Mouse (Mus musculus) limb, embryonic 14.5 days (tissue): ENCODE data around the gene Secisbp2. TPM values are rescaled to one million over a fixed set of nuclear protein-coding genes. Genes with fewer than 3 reads are reported as not detected.

Experiments used
- ATAC-seq: fragments of 200-750 bp; cut with Nextera tagmentation; 2 replicates; pipeline ENCODE4 v1.8.0; 2017; ENCODE audit warnings: low read depth, moderate number of reproducible peaks, moderate TSS enrichment; ENCODE audit not compliant: low FRiP score
- DNase-seq: peaks from one replicate; pipeline ENCODE4 v3.0.0-alpha.2; 2015; ENCODE audit warnings: low spot score
- H3K27ac ChIP-seq: fragments of 300-500 bp; sonication (generic); replicated peaks from 2 replicates; pipeline ENCODE4 v1.5.1; 2014; ENCODE audit warnings: low read depth, mild to moderate bottlenecking, low read length, moderate library complexity, mixed read lengths
- H3K27me3 ChIP-seq: fragments of 300-500 bp; sonication (generic); 2 replicates; pipeline ENCODE4 v1.6.1; 2014; ENCODE audit warnings: low read length, mixed read lengths; ENCODE audit not compliant: control insufficient read depth, insufficient read depth
- H3K36me3 ChIP-seq: fragments of 300-500 bp; sonication (generic); 2 replicates; pipeline ENCODE4 v1.6.1; 2014; ENCODE audit warnings: mild to moderate bottlenecking, low read length, moderate library complexity, mixed read lengths; ENCODE audit not compliant: control insufficient read depth, insufficient read depth
- H3K4me1 ChIP-seq: fragments of 300-500 bp; sonication (generic); 2 replicates; pipeline ENCODE4 v1.6.1; 2014; ENCODE audit warnings: antibody characterized with exemption, low read length, mixed read lengths; ENCODE audit not compliant: control insufficient read depth, insufficient read depth
- H3K4me2 ChIP-seq: fragments of 300-500 bp; sonication (generic); replicated peaks from 2 replicates; pipeline ENCODE4 v1.6.1; 2014; ENCODE audit warnings: low read depth, mild to moderate bottlenecking, low read length, moderate library complexity; ENCODE audit not compliant: severe bottlenecking
- H3K4me3 ChIP-seq: fragments of 300-500 bp; sonication (generic); replicated peaks from 2 replicates; pipeline ENCODE4 v1.5.1; 2014; ENCODE audit warnings: low read length
- H3K9ac ChIP-seq: fragments of 300-500 bp; sonication (generic); 2 replicates; pipeline ENCODE4 v1.6.1; 2014; ENCODE audit warnings: mild to moderate bottlenecking, low read depth, low read length, moderate library complexity; ENCODE audit not compliant: severe bottlenecking
- H3K9me3 ChIP-seq: fragments of 300-500 bp; sonication (generic); 2 replicates; pipeline ENCODE4 v1.6.1; 2016; ENCODE audit warnings: low read length; ENCODE audit not compliant: control insufficient read depth
- POLR2A ChIP-seq: fragments of 200-500 bp; IDR thresholded peaks from 2 replicates; pipeline ENCODE4 v1.8.0; 2012; ENCODE audit warnings: inconsistent platforms, mild to moderate bottlenecking, moderate library complexity, borderline replicate concordance; ENCODE audit not compliant: insufficient read depth, insufficient read length; ENCODE audit errors: extremely low read depth
- WGBS: fragments of 180-500 bp; shearing (Covaris S2); extraction: QIAGEN DNeasy Blood & Tissue Kit; methylation state at CpG from one replicate; pipeline ENCODE4 v1.1.7; 2014; 5-methylcytosine and 5-hydroxymethylcytosine counted together
- polyA plus RNA-seq, 2 experiments: library from polyadenylated mRNA; depleted of rRNA in 1 of 2; stranded (reverse) in 1 of 2; unstranded in 1 of 2; fragments of >200 nt; fragmentation: Nextera tagmentation in 1 of 2; extraction: Ambion mirVana in 1 of 2; gene quantifications; 2 replicates each; pipeline versions ENCODE4 v1.2.1 to v1.2.3; 2012 to 2014

The Secisbp2 gene
- polyA plus RNA-seq, 2 experiments, result 31.0 to 32.8 TPM

GRCm38 (mm10) chr13:51697897-51698296 is 46.4 kb downstream of the Secisbp2 start:
- Histone ChIP-seq H3K9ac (no peak overlapping the region), H3K4me1 (no peaks in the 10 kb centered on the region), H3K4me3 (no peak overlapping the region), H3K4me2 (no peak overlapping the region), H3K9me3 (no peaks in the 10 kb centered on the region), H3K36me3 (no peaks in the 10 kb centered on the region), H3K27ac (no peak overlapping the region), H3K27me3 (no peaks in the 10 kb centered on the region)
- no peak for TF ChIP-seq POLR2A
- ATAC-seq (no peak), DNase-seq (no peak)
- 48% methylated on average over 4 of the region's 4 CpGs for WGBS

- ATAC-seq, result no peak
- no peaks in the 10 kb centered on the region for H3K27me3 ChIP-seq
- 84% methylated on average over 3 of the region's 3 CpGs for WGBS
Observed at GRCm38 (mm10) chr13:51698318-51698717, 46.8 kb downstream of the Secisbp2 start.

GRCm38 (mm10) chr13:51703893-51704292 is 52.4 kb downstream of the Secisbp2 start:
- ATAC-seq, result no peak
- no peak for DNase-seq

More at GRCm38 (mm10) chr13:51698318-51698717, 46.8 kb downstream of the Secisbp2 start:
- Histone ChIP-seq H3K9me3 (no peaks in the 10 kb centered on the region), H3K4me3 (no peak overlapping the region), H3K27ac (no peak overlapping the region), H3K4me2 (no peak overlapping the region), H3K36me3 (no peaks in the 10 kb centered on the region), H3K9ac (no peak overlapping the region), H3K4me1 (no peaks in the 10 kb centered on the region)
- no peak for DNase-seq
- no peak for TF ChIP-seq POLR2A

GRCm38 (mm10) chr13:51705882-51706854 is 54.7 kb downstream of the Secisbp2 start:
- DNase-seq (no peak), ATAC-seq (no peak)
- no peaks in the 10 kb centered on the region for H3K4me1 ChIP-seq
- no peak overlapping the region for H3K27ac ChIP-seq
- no peaks in the 10 kb centered on the region for H3K9me3 ChIP-seq
- H3K27me3 ChIP-seq, result no peaks in the 10 kb centered on the region
- WGBS, result 65% methylated on average over 22 of the region's 22 CpGs
- H3K9ac ChIP-seq, result no peak overlapping the region
- no peaks in the 10 kb centered on the region; the same call in 1 of the 2 replicates for H3K36me3 ChIP-seq
- no peak overlapping the region for H3K4me2 ChIP-seq
- H3K4me3 ChIP-seq, result no peak overlapping the region
- TF ChIP-seq POLR2A, result no peak

More at GRCm38 (mm10) chr13:51703893-51704292, 52.4 kb downstream of the Secisbp2 start:
- TF ChIP-seq POLR2A, result no peak
- WGBS, result 84% methylated on average over 5 of the region's 5 CpGs
- no peaks in the 10 kb centered on the region for H3K9me3 ChIP-seq
- H3K27ac ChIP-seq, result no peak overlapping the region
- H3K27me3 ChIP-seq, result no peaks in the 10 kb centered on the region
- no peaks in the 10 kb centered on the region; the same call in 1 of the 2 replicates for H3K36me3 ChIP-seq
- H3K9ac ChIP-seq, result no peak overlapping the region
- H3K4me1 ChIP-seq, result no peaks in the 10 kb centered on the region
- no peak overlapping the region for H3K4me3 ChIP-seq
- H3K4me2 ChIP-seq, result no peak overlapping the region

- WGBS, result 73% methylated on average over 7 of the region's 7 CpGs
- H3K4me2 ChIP-seq, result no peak overlapping the region
- TF ChIP-seq POLR2A, result no peak
- H3K4me1 ChIP-seq, result no peaks in the 10 kb centered on the region
- H3K27ac ChIP-seq, result no peak overlapping the region
- no peaks in the 10 kb centered on the region for H3K27me3 ChIP-seq
- no peaks in the 10 kb centered on the region for H3K36me3 ChIP-seq
- no peak overlapping the region for H3K4me3 ChIP-seq
- no peak for DNase-seq
- no peak overlapping the region for H3K9ac ChIP-seq
- no peaks in the 10 kb centered on the region for H3K9me3 ChIP-seq
- ATAC-seq, result no peak
Observed at GRCm38 (mm10) chr13:51710738-51711137, 59.2 kb downstream of the Secisbp2 start.
